Mouse (Mus musculus) limb, embryonic 14.5 days (tissue): ENCODE measurements at regions not wholly inside any gene's neighbourhood (a gene's known extent, or its start where the extent isn't known, plus 50 kb on each side); places are given as distances from the start of the nearest gene placed in this dataset.

Experiments used
- ATAC-seq: fragments of 200-750 bp; cut with Nextera tagmentation; 2 replicates; pipeline ENCODE4 v1.8.0; 2017; ENCODE audit warnings: low read depth, moderate number of reproducible peaks, moderate TSS enrichment; ENCODE audit not compliant: low FRiP score
- DNase-seq: peaks from one replicate; pipeline ENCODE4 v3.0.0-alpha.2; 2015; ENCODE audit warnings: low spot score
- H3K27ac ChIP-seq: fragments of 300-500 bp; sonication (generic); replicated peaks from 2 replicates; pipeline ENCODE4 v1.5.1; 2014; ENCODE audit warnings: low read depth, mild to moderate bottlenecking, low read length, moderate library complexity, mixed read lengths
- H3K27me3 ChIP-seq: fragments of 300-500 bp; sonication (generic); 2 replicates; pipeline ENCODE4 v1.6.1; 2014; ENCODE audit warnings: low read length, mixed read lengths; ENCODE audit not compliant: control insufficient read depth, insufficient read depth
- H3K36me3 ChIP-seq: fragments of 300-500 bp; sonication (generic); 2 replicates; pipeline ENCODE4 v1.6.1; 2014; ENCODE audit warnings: mild to moderate bottlenecking, low read length, moderate library complexity, mixed read lengths; ENCODE audit not compliant: control insufficient read depth, insufficient read depth
- H3K4me1 ChIP-seq: fragments of 300-500 bp; sonication (generic); 2 replicates; pipeline ENCODE4 v1.6.1; 2014; ENCODE audit warnings: antibody characterized with exemption, low read length, mixed read lengths; ENCODE audit not compliant: control insufficient read depth, insufficient read depth
- H3K4me2 ChIP-seq: fragments of 300-500 bp; sonication (generic); replicated peaks from 2 replicates; pipeline ENCODE4 v1.6.1; 2014; ENCODE audit warnings: low read depth, mild to moderate bottlenecking, low read length, moderate library complexity; ENCODE audit not compliant: severe bottlenecking
- H3K4me3 ChIP-seq: fragments of 300-500 bp; sonication (generic); replicated peaks from 2 replicates; pipeline ENCODE4 v1.5.1; 2014; ENCODE audit warnings: low read length
- H3K9ac ChIP-seq: fragments of 300-500 bp; sonication (generic); 2 replicates; pipeline ENCODE4 v1.6.1; 2014; ENCODE audit warnings: mild to moderate bottlenecking, low read depth, low read length, moderate library complexity; ENCODE audit not compliant: severe bottlenecking
- H3K9me3 ChIP-seq: fragments of 300-500 bp; sonication (generic); 2 replicates; pipeline ENCODE4 v1.6.1; 2016; ENCODE audit warnings: low read length; ENCODE audit not compliant: control insufficient read depth
- POLR2A ChIP-seq: fragments of 200-500 bp; IDR thresholded peaks from 2 replicates; pipeline ENCODE4 v1.8.0; 2012; ENCODE audit warnings: inconsistent platforms, mild to moderate bottlenecking, moderate library complexity, borderline replicate concordance; ENCODE audit not compliant: insufficient read depth, insufficient read length; ENCODE audit errors: extremely low read depth
- WGBS: fragments of 180-500 bp; shearing (Covaris S2); extraction: QIAGEN DNeasy Blood & Tissue Kit; methylation state at CpG from one replicate; pipeline ENCODE4 v1.1.7; 2014; 5-methylcytosine and 5-hydroxymethylcytosine counted together

DNA sequence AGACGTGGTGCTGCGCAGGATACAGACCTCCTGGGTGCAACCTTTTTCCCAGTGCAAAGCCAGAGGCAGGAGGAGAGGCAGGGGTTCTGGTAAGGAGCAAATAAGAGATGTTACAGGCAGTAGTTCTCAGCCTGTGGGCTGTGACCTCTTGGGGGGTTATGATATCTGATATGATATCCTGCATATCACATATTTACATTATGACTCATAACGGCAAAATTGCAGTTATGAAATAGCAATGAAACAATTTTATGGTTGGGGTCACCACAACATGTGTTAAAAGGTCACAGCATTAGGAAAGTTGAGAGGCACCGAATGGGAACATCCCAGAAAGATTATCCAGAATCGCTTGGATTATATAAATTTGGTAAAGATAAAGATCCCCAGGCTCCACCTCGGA is 502.8 kb upstream of the Adam5 start:
- ATAC-seq (no peak), DNase-seq (no peak)
- Histone ChIP-seq H3K4me1 (peaks cover 51% of the 10 kb centered on the region), H3K4me2 (no peak overlapping the region), H3K36me3 (no peaks in the 10 kb centered on the region), H3K4me3 (no peak overlapping the region), H3K27ac (no peak overlapping the region), H3K9ac (no peak overlapping the region), H3K9me3 (no peaks in the 10 kb centered on the region), H3K27me3 (no peaks in the 10 kb centered on the region)
- TF ChIP-seq POLR2A = no peak
- WGBS = 83% methylated on average over 6 of the region's 6 CpGs

DNA sequence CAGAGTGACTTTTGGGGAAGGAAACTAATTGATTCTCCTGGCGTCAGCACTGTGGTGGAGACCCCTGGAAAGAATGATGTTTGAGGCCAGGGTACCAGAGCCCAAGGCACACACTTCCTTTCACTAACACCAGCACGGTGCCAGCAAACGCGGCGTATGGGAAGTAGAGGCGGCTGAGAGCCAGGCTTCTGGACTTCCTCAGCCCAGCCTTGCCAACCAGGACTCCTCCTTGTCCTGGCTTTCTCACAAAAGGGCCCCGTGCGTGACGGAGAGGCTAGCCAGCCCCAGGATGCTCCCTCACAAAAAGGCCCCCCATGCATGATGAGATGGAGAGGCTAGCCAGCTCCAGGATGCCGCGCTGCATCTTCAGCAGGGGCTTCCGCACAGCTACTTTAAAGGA is 502.1 kb upstream of the Adam5 start:
- peaks cover 45% of the 10 kb centered on the region for H3K4me1 ChIP-seq
- ATAC-seq = no peak
- H3K27ac ChIP-seq = 0 out of 2 replicates have a peak overlapping the region, but pooled peaks have one; percentile 10
- DNase-seq = no peak
- no peak for TF ChIP-seq POLR2A
- no peaks in the 10 kb centered on the region for H3K9me3 ChIP-seq
- no peaks in the 10 kb centered on the region for H3K36me3 ChIP-seq
- no peak overlapping the region for H3K4me2 ChIP-seq
- 63% methylated on average over 12 of the region's 12 CpGs for WGBS
- no peak overlapping the region for H3K9ac ChIP-seq
- no peaks in the 10 kb centered on the region for H3K27me3 ChIP-seq
- no peak overlapping the region for H3K4me3 ChIP-seq

DNA sequence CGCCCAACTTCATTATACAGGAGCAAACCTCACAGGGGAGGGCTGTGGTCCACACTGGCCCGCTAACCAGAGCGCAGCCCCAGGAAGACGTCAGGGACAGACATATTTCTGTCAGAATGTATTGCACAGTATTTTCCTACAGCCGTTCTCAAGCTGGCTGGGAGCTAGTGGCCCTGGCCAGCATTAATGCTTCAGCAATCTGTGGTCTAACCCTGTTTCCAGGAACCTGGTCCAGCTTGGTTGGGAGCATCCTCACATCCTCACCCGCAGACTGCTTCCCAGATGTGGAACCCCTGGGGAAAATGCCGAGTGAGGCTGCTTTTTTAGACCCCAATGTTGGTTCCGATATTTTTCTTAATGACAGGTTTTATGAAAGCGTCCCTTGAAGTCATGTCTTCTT is 500.6 kb upstream of the Adam5 start:
- H3K27me3 ChIP-seq = no peaks in the 10 kb centered on the region
- H3K4me2 ChIP-seq = no peak overlapping the region
- H3K4me1 ChIP-seq = peaks cover 30% of the 10 kb centered on the region
- no peak overlapping the region for H3K27ac ChIP-seq
- WGBS = 75% methylated on average over 9 of the region's 9 CpGs
- no peaks in the 10 kb centered on the region for H3K36me3 ChIP-seq
- no peak overlapping the region for H3K4me3 ChIP-seq
- no peak overlapping the region for H3K9ac ChIP-seq
- ATAC-seq = no peak
- H3K9me3 ChIP-seq = no peaks in the 10 kb centered on the region
- no peak for DNase-seq
- no peak for TF ChIP-seq POLR2A

DNA sequence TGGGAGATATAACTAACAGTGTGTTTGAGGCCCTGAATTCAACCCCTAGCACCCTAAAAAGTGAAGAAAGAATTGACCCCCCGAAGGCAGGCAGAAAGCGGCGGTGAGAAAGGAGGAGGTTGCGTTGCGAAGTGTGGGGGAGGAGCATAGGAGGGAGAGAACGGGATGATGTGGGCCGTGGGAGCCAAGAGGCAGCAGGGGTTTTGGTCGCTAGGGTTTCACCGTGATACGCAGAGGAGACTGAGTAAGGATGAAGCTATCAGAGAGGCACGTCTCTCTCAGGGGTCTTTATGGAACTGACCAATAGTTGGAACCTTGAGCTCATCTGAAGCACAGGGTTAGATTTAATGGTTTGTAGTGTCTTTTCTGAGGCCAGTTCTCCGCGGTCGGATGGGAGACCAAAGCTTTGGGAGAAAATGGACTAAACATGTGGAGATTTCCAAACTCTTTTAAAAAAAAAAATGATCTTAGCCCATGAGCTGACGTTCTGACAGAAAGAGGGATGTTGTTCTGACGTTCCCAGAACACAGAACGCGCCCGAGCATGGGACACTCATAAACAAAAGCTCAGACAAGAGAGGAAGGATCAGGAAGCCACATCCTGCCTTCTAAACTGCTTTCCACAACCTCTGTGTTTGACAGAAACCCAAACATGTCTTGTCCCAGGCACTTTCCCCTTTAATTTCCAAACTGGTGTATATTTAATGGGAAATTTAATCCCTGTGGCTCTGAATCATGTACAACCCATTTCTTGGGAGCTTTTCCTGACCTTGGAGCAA is 499.7 kb upstream of the Adam5 start:
- DNase-seq = no peak
- H3K4me2 ChIP-seq = no peak overlapping the region
- WGBS = 53% methylated on average over 19 of the region's 19 CpGs

DNA sequence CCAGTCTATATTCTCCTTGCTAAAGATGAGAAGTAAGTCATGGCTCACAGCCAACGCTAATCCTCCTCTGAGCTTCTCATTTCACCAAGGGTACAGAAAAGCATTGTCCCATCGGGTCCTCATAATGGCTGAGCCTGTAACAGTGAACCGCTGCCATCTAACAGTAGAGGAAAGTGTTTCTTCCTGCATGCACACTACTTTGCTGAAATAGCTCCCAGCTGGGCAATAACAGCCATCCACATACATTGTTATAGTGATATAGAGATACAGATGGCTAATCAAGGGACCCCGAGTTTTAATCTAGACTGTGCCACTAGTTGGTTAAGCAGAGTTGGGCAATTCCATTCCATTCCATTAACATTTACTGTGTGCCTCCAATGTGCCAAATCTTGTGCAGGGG is 492.2 kb upstream of the Adam5 start:
- no peak for ATAC-seq
- Histone ChIP-seq H3K27me3 (no peaks in the 10 kb centered on the region), H3K9ac (no peak overlapping the region), H3K36me3 (no peaks in the 10 kb centered on the region), H3K4me3 (no peak overlapping the region), H3K4me2 (no peak overlapping the region), H3K9me3 (no peaks in the 10 kb centered on the region), H3K27ac (no peak overlapping the region), H3K4me1 (no peaks in the 10 kb centered on the region)
- DNase-seq = no peak
- TF ChIP-seq POLR2A = no peak
- 74% methylated on average over 4 of the region's 4 CpGs for WGBS

More for the DNA sequence above, 499.7 kb upstream of the Adam5 start:
- no peak for TF ChIP-seq POLR2A
- Histone ChIP-seq H3K4me1 (peaks cover 29% of the 10 kb centered on the region), H3K9me3 (no peaks in the 10 kb centered on the region), H3K4me3 (no peak overlapping the region), H3K9ac (no peak overlapping the region), H3K27ac (no peak overlapping the region; the same call in 1 of the 2 replicates), H3K27me3 (no peaks in the 10 kb centered on the region), H3K36me3 (no peaks in the 10 kb centered on the region)
- ATAC-seq = no peak
